Mouse (Mus musculus): ENCODE measurements around the gene Ndufb6. TPM values are rescaled to one million over a fixed set of nuclear protein-coding genes. Genes with fewer than 3 reads are reported as not detected.

The Ndufb6 gene
- total RNA-seq (2012; rRNA removed), result 205 and 227 TPM in 2 replicates
- 222 and 253 TPM in 2 replicates for total RNA-seq (2014; rRNA removed)
- 144 and 159 TPM in 2 replicates for polyA plus RNA-seq (2012; ENCODE audit: insufficient read length, low read depth)

GRCm38 (mm10) chr4:40279276-40279900, at the start of gene Ndufb6:
Gene Ndufb6, minus strand, starts transcription at chr4:40279421.
- peak within 1 kb of the TSS; percentile 98 for H3K4me2 ChIP-seq (ENCODE audit: insufficient read depth, low read depth, poor library complexity, severe bottlenecking)
- DNase-seq (ENCODE audit: extremely low read depth), result peak; percentile 95
- peak within 1 kb of the TSS; percentile 69; the same call in 1 of the 2 replicates for H3K27ac ChIP-seq (ENCODE audit: insufficient read depth, low read depth)
- dilution Hi-C loops (cut with MboI; ENCODE audit: extremely low pct_ligation_motif_present, extremely low pct_unique_long_range_greater_than_20kb, low sequenced_read_pairs), result no loop called here
- TF ChIP-seq PAX5 (IDR thresholded peaks at IDR 0.05; ENCODE audit: low read length) (no peak), JUND (conservative IDR thresholded peaks at IDR 0.05; ENCODE audit: low read depth, low read length) (peak; percentile 75), ELF1 (IDR thresholded peaks at IDR 0.05; ENCODE audit: low read depth, low read length) (peak; percentile 86), ZC3H11A (IDR thresholded peaks at IDR 0.05; ENCODE audit: low read depth, low read length) (no peak), MAX (IDR thresholded peaks at IDR 0.05; ENCODE audit: low read length) (peak; percentile 65; the same call in 1 of the 2 replicates), USF2 (conservative IDR thresholded peaks at IDR 0.05; ENCODE audit: low read depth, low read length) (no peak), ZNF384 (IDR thresholded peaks at IDR 0.05; ENCODE audit: low read depth, low read length) (no peak), SMC3 (IDR thresholded peaks at IDR 0.05; ENCODE audit: low read depth, low read length) (no peak), IRF4 (IDR thresholded peaks at IDR 0.05; ENCODE audit: low read depth, low read length) (peak; percentile 69), NELFE (IDR thresholded peaks at IDR 0.05; ENCODE audit: low read depth, low read length) (peak; percentile 93), EP300 (IDR thresholded peaks at IDR 0.05; ENCODE audit: low read length) (no peak), UBTF (IDR thresholded peaks at IDR 0.05; ENCODE audit: low read depth, low read length) (no peak), JUN (IDR thresholded peaks at IDR 0.05; ENCODE audit: insufficient read depth, low read depth, low read length) (peak; percentile 26; the same call in 1 of the 2 replicates), GABPA (IDR thresholded peaks at IDR 0.05; ENCODE audit: insufficient replicate concordance, low read depth, low read length) (no peak), CHD2 (IDR thresholded peaks at IDR 0.05; ENCODE audit: low read length) (no peak), ETS1 (conservative IDR thresholded peaks at IDR 0.05; ENCODE audit: low read depth, low read length) (0 out of 2 replicates have a peak, but pooled peaks have one; percentile 15), CHD1 (IDR thresholded peaks at IDR 0.05; ENCODE audit: low read depth, low read length) (no peak), TCF12 (IDR thresholded peaks at IDR 0.05; ENCODE audit: low read depth, low read length) (peak; percentile 89), ZMIZ1 (IDR thresholded peaks at IDR 0.05; ENCODE audit: low read depth, low read length) (peak; percentile 88), BHLHE40 (IDR thresholded peaks at IDR 0.05; ENCODE audit: low read depth, low read length) (no peak), RAD21 (IDR thresholded peaks at IDR 0.05; ENCODE audit: low read depth, low read length) (no peak), POLR2AphosphoS2 (IDR thresholded peaks at IDR 0.05; ENCODE audit: low read depth, low read length) (peak; percentile 82), RCOR1 (conservative IDR thresholded peaks at IDR 0.05; ENCODE audit: low read depth, low read length) (no peak), KAT2A (IDR thresholded peaks at IDR 0.05; ENCODE audit: insufficient replicate concordance, low read length) (peak; percentile 64; the same call in 1 of the 2 replicates), SIN3A (IDR thresholded peaks at IDR 0.05; ENCODE audit: low read length) (peak; percentile 97), NRF1 (IDR thresholded peaks at IDR 0.05; ENCODE audit: low read depth, low read length) (peak; percentile 97), HCFC1 (IDR thresholded peaks at IDR 0.05; ENCODE audit: low read depth, low read length) (peak; percentile 86), POLR2A (IDR thresholded peaks at IDR 0.05; ENCODE audit: low read depth, low read length) (peak; percentile 89), MEF2A (IDR thresholded peaks at IDR 0.05; ENCODE audit: borderline replicate concordance, low read depth, low read length) (0 out of 2 replicates have a peak, but pooled peaks have one; percentile 43), CTCF (conservative IDR thresholded peaks at IDR 0.05 in 1 of 2, IDR thresholded peaks at IDR 0.05 in 1 of 2; ENCODE audit: low read depth in 2 of 2, low read length in 2 of 2) (no peak), TBP (conservative IDR thresholded peaks at IDR 0.05; ENCODE audit: low read depth, low read length) (peak; percentile 78; the same call in 1 of the 2 replicates), MXI1 (IDR thresholded peaks at IDR 0.05; ENCODE audit: low read depth, low read length) (peak; percentile 97), MAFK (IDR thresholded peaks at IDR 0.05; ENCODE audit: insufficient replicate concordance, low read length) (no peak), MYC (IDR thresholded peaks at IDR 0.05; ENCODE audit: low read depth, low read length) (peak; percentile 75; the same call in 1 of the 2 replicates), USF1 (IDR thresholded peaks at IDR 0.05; ENCODE audit: low read depth, low read length) (no peak), ZKSCAN1 (IDR thresholded peaks at IDR 0.05; ENCODE audit: borderline replicate concordance, low read depth, low read length) (no peak), MAZ (IDR thresholded peaks at IDR 0.05; ENCODE audit: low read depth, low read length) (peak; percentile 98), E2F4 (IDR thresholded peaks at IDR 0.05; ENCODE audit: insufficient replicate concordance, low read depth, low read length) (no peak)
- H3K4me1 ChIP-seq (ENCODE audit: control insufficient read depth in 1 of 2, insufficient read depth in 2 of 2), result peaks cover 4 to 23% of the 10 kb centered on the region in 2 experiments
- H3K4me3 ChIP-seq (replicated peaks in 1 of 3; ENCODE audit: low read depth in 2 of 3, low read length in 2 of 3, poor library complexity in 1 of 3), result peak within 1 kb of the TSS; percentile 87 to 99 (median 96)
- H3K36me3 ChIP-seq (replicated peaks in 1 of 2; ENCODE audit: control insufficient read depth in 1 of 2, insufficient read depth in 1 of 2, low read length in 1 of 2), result peaks cover 12 to 27% of the 10 kb centered on the region in 2 experiments
- no peaks in the 10 kb centered on the region for H3K27me3 ChIP-seq (replicated peaks)
- H3K9ac ChIP-seq (ENCODE audit: insufficient read depth, low read depth), result peak within 1 kb of the TSS; percentile 95
- peaks cover 13% of the 10 kb centered on the region for H3K79me2 ChIP-seq (replicated peaks; ENCODE audit: control insufficient read depth, extremely low read depth, insufficient read depth, poor library complexity, severe bottlenecking)
- no peaks in the 10 kb centered on the region for H3K9me3 ChIP-seq (replicated peaks; ENCODE audit: low read length)
- in situ Hi-C loops (cut with MboI; ENCODE audit: low pct_ligation_motif_present, low pct_unique_long_range_greater_than_20kb, low sequenced_read_pairs), result no loop called here

All from CH12.LX (cell line).